Mouse (Mus musculus): ENCODE data around the gene AU022252. TPM values are rescaled to one million over a fixed set of nuclear protein-coding genes. Genes with fewer than 3 reads are reported as not detected.
A peak's percentile ranks its signal among the peaks of the same experiment; 100 is the strongest.
"Not testable (repeated sequence)": the region's sequence is repeated elsewhere in the genome, so short reads cannot be mapped to it uniquely, and the experiment has no call there.

The AU022252 gene
- polyA plus RNA-seq (2012; rRNA removed) = 6.4 and 8.3 TPM in 2 replicates

DNA sequence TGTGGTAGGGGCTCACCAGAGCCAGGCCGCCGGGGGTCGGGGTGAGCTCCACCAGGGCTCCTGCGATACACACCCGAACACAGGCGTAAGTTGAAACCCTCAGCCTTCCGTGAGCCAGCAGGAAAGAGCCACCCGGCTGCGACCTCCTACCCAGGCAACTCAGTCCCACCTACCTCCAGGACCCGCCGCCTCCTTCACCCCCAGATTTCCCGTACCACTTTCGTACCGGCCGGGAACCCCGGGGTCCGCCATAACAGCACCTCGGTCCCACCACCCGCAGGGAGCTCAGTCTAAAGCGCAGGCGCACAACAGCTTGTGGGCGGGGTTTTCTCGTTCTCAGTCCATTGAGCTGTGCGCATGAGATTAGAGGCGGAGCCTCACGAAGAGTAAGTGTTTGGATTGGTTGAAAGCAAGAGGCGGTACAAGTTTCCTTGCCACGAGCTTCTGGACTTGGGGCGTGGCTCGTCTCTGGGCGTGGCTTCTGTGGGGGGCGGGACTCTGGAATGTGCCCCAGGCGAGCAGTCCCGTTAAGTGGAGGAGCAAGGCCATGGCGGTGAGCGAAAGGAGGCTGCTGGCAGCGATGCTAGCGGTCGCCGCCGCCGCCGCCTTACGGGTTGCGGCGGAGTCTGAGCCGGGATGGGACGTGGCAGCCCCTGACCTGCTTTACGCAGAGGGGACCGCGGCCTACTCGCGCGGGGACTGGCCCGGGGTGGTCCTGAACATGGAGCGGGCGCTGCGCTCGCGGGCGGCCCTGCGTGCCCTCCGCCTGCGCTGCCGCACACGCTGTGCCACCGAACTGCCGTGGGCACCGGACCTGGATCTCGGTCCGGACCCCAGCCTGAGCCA is at the start of gene AU022252, which contains the start of gene P3h1:
TSS of gene AU022252 (minus strand) at position 303 of the 846 bp plus-strand sequence.
TSS of gene P3h1 (plus strand) at position 506 of the 846 bp plus-strand sequence.
- DNase-seq (ENCODE audit: low read depth) = peak; percentile 90

DNA sequence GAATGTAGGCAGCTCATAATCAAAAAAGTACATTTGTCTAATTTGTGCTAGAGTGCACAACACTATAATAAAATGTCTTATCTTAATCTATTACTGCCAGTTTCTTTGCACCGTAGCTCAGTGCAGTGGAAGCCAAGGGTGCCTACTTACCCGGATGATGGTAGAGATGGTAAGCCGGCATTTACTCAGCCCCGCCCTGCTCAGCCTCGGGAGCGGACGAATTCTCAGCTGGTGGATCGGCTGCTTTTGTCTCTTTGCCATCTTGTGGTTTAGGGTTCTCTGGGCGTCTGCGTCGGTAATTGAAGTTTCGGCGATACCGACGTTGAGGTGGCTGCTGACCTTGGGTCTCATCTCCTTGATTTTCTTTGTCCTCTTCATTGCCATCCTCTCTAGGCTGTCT is 46.3 kb upstream of the AU022252 start:
- not testable (repeated sequence) for DNase-seq (ENCODE audit: low read depth)

DNA sequence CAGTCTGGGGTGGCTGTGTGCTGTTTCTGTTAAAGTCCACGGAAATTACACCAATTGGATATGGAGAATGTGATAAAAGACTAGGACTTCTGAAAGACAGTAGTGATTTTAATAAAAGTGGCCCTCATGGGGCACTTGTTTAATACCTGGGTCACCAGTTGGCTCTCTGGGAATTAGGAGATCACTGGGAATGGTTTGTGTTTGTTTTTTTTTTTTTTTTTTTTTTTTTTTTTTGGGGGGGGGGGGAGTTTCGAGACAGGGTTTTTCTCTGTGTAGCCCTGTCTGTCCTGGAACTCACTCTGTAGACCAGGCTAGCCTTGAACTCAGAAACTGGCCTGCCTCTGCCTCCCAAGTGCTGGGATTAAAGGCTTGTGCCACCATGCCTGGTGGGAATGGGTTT is 43.2 kb upstream of the AU022252 start:
- DNase-seq (ENCODE audit: low read depth) = no peak

DNA sequence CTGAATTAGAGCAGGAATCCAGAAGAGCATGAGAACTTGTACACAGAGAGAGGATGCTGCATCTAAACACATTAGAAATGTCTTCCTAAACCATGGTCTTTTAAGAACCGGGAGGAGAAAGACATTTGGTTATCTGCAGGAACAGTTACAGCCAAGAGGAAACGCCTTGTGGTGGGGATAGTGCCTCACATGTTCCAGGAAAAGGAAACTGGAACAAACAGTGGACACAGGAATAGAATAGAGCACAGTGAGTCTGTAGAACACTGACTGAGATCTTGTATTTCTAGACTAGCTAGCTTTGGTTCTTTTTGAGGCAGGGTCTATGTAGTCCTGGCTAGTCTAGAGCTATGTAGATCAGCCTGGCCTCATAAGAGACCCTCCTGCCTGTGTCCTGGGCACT is 42.7 kb upstream of the AU022252 start:
- DNase-seq (ENCODE audit: low read depth) = no peak

DNA sequence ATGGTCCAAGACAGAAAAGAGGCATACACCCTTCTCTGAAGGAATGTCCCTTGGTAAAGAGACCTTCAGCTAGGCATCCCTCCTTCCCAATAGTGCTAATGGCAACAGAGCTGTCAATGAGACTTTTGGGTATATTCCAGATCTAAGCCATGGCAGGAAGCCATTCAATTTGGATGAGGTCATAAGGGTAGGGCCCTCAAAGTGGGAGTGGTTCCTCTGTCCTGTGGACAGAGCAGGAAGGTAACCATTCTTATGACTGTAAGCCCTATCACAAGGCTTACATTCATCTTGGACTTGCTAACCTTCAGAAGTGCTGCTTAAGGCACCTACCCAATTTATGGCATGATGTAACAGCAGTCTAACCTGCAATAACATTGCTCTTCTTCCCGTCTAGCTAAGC is 42.1 kb upstream of the AU022252 start:
- no peak for DNase-seq (ENCODE audit: low read depth)

DNA sequence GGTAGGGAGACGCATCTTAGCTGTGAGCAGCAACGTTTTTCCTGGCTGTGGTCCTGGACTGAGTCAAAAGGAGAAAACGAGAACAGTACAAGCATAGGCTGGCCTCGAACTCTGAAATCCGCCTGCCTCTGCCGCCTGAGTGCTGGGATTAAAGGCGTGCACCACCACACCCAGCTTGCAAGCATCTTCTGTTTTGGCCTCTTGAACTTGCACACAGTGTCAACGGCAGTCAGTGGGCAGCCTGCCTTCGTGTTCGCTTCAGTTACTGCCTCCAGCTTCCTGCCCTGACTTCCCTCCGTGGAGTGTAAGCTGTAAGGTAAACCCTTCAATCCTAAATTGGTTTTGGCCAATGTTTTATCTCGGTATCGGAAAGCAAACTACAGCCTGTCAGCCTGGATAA is 34.1 kb upstream of the AU022252 start:
- DNase-seq (ENCODE audit: low read depth) = no peak

DNA sequence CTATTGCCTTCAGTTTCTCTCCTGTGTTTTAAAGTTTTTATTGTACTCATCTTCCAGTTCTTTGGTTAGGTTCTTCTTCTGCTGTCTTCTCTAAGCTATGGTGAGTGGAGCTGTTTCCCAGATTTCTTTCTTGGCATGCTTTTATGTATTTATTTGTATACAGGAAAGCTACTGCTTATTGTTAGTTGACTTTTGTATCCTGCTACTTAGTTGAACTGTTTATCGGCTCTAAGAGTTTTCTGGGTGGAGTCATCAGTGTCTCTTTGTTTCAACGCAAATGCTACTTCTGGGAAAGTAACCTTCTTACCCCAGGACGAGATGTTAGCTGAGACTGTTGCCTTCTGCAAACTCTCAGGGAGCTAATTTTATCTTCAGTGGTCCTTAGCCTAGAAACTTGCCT is 30.9 kb upstream of the AU022252 start:
- no peak for DNase-seq (ENCODE audit: low read depth)

DNA sequence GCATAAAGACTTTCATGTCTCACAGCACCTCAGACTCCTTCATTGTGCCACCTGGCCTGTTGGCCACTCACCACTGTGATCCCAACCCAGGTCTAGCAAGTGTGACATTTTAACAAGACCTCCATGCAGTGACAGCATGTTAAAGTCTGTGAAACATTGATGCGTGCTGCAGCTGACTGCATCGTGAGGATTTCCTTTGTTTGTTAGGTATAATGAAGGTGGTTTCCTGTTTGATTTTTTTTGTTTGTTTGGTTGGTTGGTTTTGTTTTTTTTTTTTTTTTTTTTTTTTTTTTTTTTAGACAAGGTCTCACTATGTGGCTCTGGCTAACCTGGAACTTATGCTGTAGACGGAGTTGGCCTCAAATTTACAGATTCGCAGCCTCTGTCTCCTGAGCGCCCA is 30.0 kb upstream of the AU022252 start:
- DNase-seq (ENCODE audit: low read depth) = no peak

DNA sequence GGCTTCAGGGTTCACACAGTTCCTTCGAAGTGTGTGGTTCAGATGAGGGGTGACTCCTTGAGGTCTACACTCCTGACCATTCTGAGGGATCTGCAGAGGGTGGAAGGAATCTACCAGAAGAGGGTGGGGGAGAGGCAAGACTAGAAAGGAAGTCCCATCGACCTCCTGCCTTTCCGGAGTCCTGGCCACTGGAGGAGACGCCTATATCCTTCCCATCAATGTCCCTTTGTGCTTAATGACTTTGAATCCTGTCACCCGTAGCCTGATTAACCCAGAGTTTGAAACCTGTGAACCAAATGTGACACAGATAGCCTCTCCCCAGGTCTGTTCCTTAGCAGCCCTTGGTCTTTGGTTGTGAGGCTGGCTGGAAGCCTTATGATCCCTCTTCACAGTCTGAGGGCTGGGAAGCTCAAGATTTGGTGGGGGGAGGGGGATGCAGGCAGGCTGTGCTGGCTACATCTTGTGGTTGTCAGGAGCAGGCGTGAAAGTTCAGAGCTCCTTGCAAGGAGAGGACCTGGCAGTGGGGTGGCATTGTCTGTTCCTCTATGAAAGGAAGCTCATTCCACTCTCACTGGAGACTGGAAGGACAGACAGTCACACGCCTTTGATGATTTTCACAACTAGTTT is 28.7 kb upstream of the AU022252 start:
- no peak for DNase-seq (ENCODE audit: low read depth)

DNA sequence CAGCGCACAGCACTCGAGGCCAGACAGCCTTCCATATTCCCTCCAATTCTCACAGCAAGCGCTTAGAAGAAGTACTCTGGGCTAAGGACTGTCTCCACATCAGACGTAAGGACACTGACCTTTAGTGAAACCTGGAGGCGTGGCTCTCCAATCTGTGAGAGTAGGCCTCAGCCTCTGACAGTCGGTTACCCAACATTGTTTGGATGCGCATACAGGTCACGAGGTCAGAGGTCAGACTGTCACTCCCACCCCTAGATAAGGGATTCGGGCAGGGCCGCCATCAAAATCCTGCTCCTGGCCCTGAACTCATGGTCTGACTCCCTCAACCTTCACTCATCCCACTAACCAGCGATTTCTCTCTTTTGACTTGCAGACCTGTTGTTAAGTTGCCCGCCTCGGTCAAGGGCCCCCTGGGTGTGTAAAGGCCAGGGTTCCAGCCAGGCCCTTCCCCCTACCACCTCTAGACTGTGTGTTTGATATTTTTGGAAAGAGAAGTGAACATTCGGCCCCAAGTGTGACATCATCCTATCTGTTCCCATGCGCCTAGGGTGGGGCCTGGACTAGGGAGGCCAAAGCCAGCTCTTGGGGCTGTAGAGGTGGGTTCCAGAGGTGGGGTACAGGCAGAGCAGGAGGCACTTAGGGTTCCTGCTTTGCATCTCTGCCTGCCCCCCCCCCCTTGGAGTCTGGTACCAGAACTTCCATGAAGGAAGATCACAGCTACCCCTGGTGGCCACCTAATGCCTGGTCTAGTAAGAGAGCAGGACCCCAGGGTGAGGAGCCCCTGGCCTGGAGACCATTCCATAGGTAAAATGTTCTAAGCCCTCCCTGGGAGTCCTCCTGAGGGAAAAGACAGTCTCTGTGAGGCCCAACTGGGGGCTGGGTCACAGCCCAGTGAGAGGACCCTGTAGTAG is 27.1 kb upstream of the AU022252 start:
- DNase-seq (ENCODE audit: low read depth) = no peak

DNA sequence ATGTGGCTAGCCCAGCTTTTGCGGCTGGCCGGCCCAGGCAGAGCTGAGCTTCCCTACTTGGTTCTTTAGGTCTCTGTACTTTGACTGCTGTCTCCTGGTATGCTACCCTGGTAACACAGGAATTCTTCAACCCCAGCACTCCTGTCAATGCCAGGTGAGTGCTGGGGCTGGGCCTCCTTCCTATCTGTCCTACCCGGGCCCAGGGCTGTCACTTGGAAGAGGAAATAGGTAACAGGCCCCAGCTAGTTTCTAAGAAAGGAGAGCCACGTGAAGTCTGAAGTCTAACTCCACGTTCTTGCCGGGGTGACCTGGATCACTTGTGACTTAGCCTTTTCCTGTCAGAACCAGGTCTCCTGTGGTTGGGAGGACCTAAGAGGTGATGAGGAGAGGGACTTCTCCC is 24.6 kb upstream of the AU022252 start:
- no peak for DNase-seq (ENCODE audit: low read depth)

DNA sequence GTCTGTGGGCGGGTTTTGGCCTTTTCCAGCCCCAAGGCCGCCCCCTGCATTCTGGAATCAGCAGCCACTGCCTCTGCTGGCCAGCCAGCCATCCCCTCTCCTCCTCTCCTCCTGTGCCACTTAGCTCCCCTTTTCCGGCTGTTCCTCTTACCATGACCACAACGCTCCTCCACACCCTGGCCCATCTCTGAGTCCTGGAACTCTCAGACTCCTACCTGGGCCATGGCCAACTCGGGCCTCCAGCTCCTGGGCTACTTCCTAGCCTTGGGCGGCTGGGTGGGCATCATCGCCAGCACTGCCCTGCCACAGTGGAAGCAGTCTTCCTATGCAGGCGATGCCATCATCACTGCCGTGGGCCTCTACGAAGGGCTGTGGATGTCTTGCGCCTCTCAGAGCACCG is 22.8 kb upstream of the AU022252 start, which contains the start of gene Cldn19:
TSS of gene Cldn19 (plus strand) at position 64 of the 400 bp plus-strand sequence.
- DNase-seq (ENCODE audit: low read depth) = no peak

DNA sequence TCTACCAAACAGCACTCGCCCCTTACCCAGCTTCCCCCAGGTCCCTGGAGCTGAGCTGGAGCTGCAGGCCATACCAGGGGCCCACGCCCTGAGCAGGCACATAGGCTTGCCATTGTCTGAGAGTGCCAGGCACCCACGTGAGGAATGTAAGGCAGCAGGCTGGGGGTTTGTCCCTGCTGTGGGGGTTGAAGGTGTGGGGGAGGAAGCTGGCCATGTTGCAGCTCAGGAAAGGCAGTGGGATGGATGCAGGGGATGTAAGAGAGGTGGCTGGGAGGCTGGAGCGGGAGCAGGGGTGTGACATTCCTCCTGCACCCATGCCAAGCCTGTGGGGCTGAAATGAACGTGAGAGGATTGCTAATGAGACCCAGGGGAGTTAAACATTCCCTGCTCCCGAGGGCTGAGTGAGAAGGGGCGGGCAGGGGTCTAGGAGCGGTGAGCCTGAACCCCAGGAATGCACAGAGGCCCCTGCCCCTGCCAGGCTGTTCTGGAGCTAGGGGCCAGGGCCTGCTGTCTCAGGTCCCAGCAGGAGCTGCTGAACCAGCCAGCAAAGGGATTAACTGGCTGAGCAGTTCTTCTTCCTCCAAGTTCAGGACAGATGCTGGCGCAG is 21.6 kb upstream of the AU022252 start:
- no peak for DNase-seq (ENCODE audit: low read depth)

DNA sequence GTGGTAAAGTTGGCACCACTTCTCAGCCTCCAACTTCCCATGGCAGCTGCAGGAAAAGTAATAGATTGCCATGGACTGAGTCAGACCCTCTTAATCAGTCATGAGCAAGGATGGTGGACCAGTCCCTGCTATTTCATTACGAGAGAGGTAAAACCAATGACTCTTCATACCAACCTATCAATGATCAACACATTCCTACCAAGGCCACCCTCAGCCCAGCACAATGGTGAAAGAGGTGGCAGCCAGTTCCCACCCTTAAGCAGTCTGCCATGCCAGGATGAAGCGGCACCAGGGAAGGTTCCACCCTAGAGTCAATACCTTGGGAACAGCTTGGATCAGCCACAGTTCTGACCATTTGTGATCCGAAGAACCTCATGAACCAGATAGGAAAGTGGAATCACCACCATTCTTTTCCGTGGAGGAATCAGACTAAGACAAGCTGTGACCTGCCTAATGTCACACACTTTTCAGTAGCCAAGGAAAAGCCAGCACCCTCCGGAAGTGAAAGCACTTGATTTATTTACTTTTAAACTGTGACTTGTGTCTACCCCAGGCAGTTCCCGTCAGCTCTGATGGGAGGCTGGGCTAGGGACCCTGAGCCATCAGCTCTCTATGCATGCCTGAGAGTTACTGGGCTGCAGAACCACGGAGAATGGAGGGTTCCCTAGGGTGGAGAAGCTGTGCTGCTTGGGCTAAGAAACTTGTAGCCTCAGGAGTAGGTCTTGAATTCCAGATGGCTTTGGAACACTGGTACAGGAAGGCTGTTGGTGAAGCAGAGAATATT is 19.7 kb upstream of the AU022252 start:
- DNase-seq (ENCODE audit: low read depth) = no peak

DNA sequence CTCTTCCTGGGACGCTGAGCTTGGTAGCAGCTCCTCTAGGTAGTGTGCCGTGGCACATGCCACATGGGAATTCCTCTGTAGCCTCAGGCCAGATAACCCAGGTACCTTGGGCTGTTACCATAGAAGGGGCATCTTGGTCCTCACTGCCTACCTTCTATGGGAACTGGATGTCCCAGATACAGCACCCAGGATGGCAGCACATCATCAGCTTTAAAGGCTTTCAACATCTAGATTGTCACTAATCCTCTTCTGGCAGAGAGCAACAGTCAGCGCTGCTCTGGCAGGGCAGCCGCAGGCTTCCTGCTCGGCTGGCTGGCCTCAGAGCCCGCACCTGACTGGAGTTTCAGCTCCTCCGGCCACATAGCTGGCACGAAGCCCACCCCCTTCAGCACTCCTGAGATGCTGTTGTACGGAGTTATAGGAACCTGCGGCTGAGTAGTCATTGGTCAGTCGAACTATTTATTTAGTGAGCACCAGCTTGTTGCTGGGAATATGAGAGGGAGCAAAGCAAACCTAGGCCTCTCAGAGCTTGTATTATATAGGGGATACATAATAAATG is 16.0 kb upstream of the AU022252 start:
- DNase-seq (ENCODE audit: low read depth) = peak; percentile 46

DNA sequence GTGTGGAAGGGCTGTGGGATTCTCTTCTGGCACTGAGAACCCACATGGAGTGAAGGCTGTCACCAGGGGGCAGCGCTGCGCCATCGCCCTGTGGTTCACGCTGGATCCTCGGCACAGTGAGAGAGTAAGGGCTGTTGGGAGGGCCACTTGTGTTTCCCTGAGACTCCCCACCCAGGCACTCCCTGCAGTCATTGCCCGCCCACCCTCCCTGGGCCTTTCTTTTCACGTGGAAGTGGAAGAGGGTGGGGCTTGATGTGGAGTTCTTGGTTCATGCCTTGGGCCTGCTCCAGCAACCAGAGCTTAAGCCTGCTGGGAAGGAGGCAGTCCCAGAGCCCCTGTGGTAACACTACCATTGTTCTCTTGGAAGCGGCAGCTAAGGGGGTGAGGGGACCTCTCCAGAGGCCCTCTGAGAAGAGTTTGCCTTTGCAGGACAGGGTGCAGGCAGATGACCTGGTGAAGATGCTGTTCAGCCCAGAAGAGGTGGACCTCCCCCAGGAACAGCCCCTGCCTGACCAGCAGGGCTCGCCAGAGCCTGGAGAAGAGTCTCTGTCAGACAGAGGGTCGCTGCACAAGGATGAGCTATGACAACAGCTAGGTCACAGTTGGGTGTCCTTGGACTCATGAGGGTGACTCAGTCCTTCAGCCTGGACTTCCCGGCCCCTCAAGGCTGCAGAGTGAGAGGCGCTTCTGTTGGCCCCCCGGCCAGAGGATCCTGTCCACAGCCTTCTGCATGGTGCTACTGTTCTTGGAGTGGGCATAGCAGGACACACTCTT is 15.1 kb upstream of the AU022252 start:
- DNase-seq (ENCODE audit: low read depth) = no peak

DNA sequence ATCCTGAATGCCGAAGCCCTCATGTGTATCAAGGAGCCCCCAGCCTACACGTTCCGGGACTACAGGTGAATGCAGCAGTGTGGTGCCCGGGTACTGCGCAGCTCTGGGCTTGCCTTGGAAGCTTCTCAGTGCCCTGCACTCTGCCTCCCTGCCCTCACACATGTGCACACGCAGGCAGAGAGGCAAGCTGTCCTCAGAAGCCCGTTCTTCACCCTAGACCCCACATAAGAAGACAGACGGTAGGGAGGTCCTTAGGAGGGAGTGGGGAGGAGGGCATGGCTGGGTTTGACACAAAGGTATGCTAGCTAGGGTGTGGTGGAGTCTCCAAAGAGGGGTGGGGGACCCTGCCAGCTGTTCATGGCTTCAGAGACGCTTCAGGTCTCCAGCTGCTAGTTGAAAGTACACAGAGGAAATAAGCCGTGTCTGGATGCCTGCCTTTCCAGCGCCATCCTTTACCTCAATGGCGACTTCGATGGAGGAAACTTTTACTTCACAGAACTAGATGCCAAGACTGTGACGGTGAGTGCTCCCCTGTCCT is 14.2 kb upstream of the AU022252 start:
- no peak for DNase-seq (ENCODE audit: low read depth)

DNA sequence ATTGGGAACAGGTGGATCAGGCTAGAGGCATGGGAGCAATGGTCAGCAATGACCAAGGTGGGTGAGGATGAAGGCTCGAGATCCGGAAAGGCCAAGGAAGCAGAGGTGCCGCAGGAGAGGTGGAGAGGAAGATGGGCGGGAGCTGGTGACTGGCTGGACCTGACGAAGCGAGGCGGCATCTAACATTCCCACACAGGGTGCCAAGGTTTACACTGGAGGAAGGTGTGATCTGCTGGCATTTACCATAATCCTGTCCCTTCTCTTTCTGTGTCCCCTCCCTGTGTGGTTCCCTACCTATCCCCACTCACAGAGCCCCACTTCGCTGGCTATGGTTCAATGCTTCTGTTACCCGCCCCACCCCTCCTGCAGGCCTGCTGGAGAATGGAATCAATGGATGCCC is 13.4 kb upstream of the AU022252 start:
- no peak for DNase-seq (ENCODE audit: low read depth)

DNA sequence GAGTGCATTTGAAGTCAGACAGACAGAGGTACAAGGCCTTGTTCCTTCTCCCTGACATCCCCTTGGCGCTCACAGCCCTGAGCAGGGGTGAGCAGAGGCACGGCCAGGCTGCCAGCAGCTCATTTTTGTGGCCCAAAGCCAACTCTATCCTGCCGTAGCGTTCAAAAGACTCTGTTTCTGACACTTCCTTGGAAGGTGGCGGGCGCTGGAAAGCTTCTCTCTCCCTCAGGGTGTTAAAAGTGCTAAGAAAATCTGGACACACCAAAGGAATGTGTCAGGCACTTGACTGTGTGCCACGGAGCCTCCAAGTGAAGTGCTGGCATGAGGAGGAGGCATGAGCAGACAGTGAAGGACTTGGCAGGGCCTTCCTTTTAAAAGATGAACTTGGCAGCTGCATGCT is 13.0 kb upstream of the AU022252 start:
- peak; percentile 71 for DNase-seq (ENCODE audit: low read depth)

Data from gonadal fat pad, adult 2 months (tissue).